Mouse (Mus musculus) thymus, adult 2 months (tissue): ENCODE measurements around the gene Rptor.

Experiments used
- CTCF ChIP-seq: fragments of 200-500 bp; IDR thresholded peaks from 2 replicates; pipeline ENCODE4 v1.5.1; 2012; ENCODE audit warnings: mild to moderate bottlenecking, control low read depth, low read length, moderate library complexity, borderline replicate concordance; ENCODE audit not compliant: control insufficient read depth, poor library complexity, insufficient read depth; ENCODE audit errors: extremely low read depth
- POLR2A ChIP-seq: fragments of 200-500 bp; IDR thresholded peaks from 2 replicates; pipeline ENCODE4 v1.6.1; 2012; ENCODE audit warnings: mild to moderate bottlenecking, low read length, control low read depth, moderate library complexity; ENCODE audit not compliant: control insufficient read depth, poor library complexity, insufficient read depth; ENCODE audit errors: extremely low read depth

- TF ChIP-seq POLR2A (no peak), CTCF (no peak)
These were observed 342.6 kb downstream of the Rptor start for GRCm38 (mm10) chr11:119945343-119945742.
